Mouse (Mus musculus) heart, postnatal 36 days (tissue): Measurements from ENCODE around the gene Nebl. TPM values are rescaled to one million over a fixed set of nuclear protein-coding genes. Genes with fewer than 3 reads are reported as not detected.
"Not testable (repeated sequence)": the region's sequence is repeated elsewhere in the genome, so short reads cannot be mapped to it uniquely, and the experiment has no call there.

ENCODE experiments used
- DNase-seq, 2 experiments: peaks; one replicate each; pipeline ENCODE4 v3.0.0; 2021 to 2022
- intact Hi-C: fragments of 180-260 bp; cut with DNase I; formaldehyde crosslinking; loops from one replicate; pipeline ENCODE4 v1.15.1; 2025
- microRNA-seq, 2 experiments: library from miRNA; unstranded; fragments of <30 nt; microRNA quantifications; one replicate each; pipeline ENCODE4 v1.2.0; 2021; ENCODE audit warnings: borderline number of aligned reads in 2 of 2
- total RNA-seq, 2 experiments: library from RNA; stranded (reverse); gene quantifications; 2 replicates each; pipeline ENCODE4 v1.2.3; 2021

Gene Nebl
- total RNA-seq, 2 experiments from 2014 or later, result 359 to 378 TPM

GRCm38 (mm10) chr2:17301379-17301778 is 429.9 kb downstream of the Nebl start:
- intact Hi-C loops, result loop anchor here (10.0 kb wide), 1 partner anchor 457 kb away; no protein-coding TSS in a partner anchor
- no peak for DNase-seq

- DNase-seq, result no peak
- intact Hi-C loops, result no loop called here
Observed at GRCm38 (mm10) chr2:17297496-17297895, 433.8 kb downstream of the Nebl start.

- intact Hi-C loops, DNase-seq: not testable (repeated sequence)
Observed at GRCm38 (mm10) chr2:17295257-17295656, 436.0 kb downstream of the Nebl start.

Small RNA genes within 50 kb of the gene (microRNA-seq; reads per million reads assigned to microRNA genes)
- gene Mir6419, result 0 reads per million in 2 experiments
